Mouse (Mus musculus) kidney, adult 8-10 months (tissue): ENCODE measurements around the gene Ak5.
"Not testable (repeated sequence)": the region's sequence is repeated elsewhere in the genome, so short reads cannot be mapped to it uniquely, and the experiment has no call there.

ENCODE experiments used
- DNase-seq, 2 experiments: peaks; one replicate each; pipeline ENCODE4 v3.0.0; 2022

The Ak5 gene

GRCm38 (mm10) chr3:152620534-152620933 is 47.6 kb downstream of the Ak5 start:
- no peak for DNase-seq

- no peak for DNase-seq
Measured at GRCm38 (mm10) chr3:152620058-152620457, 48.1 kb downstream of the Ak5 start.

GRCm38 (mm10) chr3:152609076-152609475 is 59.1 kb downstream of the Ak5 start:
- peak in 1 of 2 experiments; percentile 5 for DNase-seq

- DNase-seq, result no peak
Measured at GRCm38 (mm10) chr3:152605849-152606248, 62.3 kb downstream of the Ak5 start.

- DNase-seq, result no peak
Measured at GRCm38 (mm10) chr3:152599679-152600078, 68.5 kb downstream of the Ak5 start.

- no peak for DNase-seq
Measured at GRCm38 (mm10) chr3:152596406-152597050, 71.6 kb downstream of the Ak5 start.

- DNase-seq, result no peak
Measured at GRCm38 (mm10) chr3:152592767-152593425, 75.3 kb downstream of the Ak5 start.

GRCm38 (mm10) chr3:152590491-152590890 is 77.7 kb downstream of the Ak5 start:
- DNase-seq, result no peak

GRCm38 (mm10) chr3:152589101-152589500 is 79.1 kb downstream of the Ak5 start:
- not testable (repeated sequence) for DNase-seq

GRCm38 (mm10) chr3:152587007-152587406 is 81.2 kb downstream of the Ak5 start:
- DNase-seq, result no peak

GRCm38 (mm10) chr3:152586191-152586590 is 82.0 kb downstream of the Ak5 start:
- no peak for DNase-seq

- DNase-seq, result no peak
Measured at GRCm38 (mm10) chr3:152585581-152585980, 82.6 kb downstream of the Ak5 start.

GRCm38 (mm10) chr3:152583033-152583432 is 85.1 kb downstream of the Ak5 start:
- no peak for DNase-seq

GRCm38 (mm10) chr3:152581853-152582252 is 86.3 kb downstream of the Ak5 start:
- not testable (repeated sequence) for DNase-seq

GRCm38 (mm10) chr3:152579984-152580591 is 88.1 kb downstream of the Ak5 start:
- no peak for DNase-seq

- no peak for DNase-seq
Measured at GRCm38 (mm10) chr3:152578282-152579228, 89.6 kb downstream of the Ak5 start.

GRCm38 (mm10) chr3:152577763-152578162 is 90.4 kb downstream of the Ak5 start:
- no peak for DNase-seq

- no peak for DNase-seq
Measured at GRCm38 (mm10) chr3:152577273-152577672, 90.9 kb downstream of the Ak5 start.

GRCm38 (mm10) chr3:152569242-152569605 is 98.9 kb downstream of the Ak5 start:
- DNase-seq, result peak; percentile 15 to 23

- DNase-seq, result peak; percentile 11 to 27
Measured at GRCm38 (mm10) chr3:152568455-152569241, 99.5 kb downstream of the Ak5 start.

GRCm38 (mm10) chr3:152564516-152565113 is 103.5 kb downstream of the Ak5 start:
- no peak for DNase-seq

GRCm38 (mm10) chr3:152563833-152564232 is 104.3 kb downstream of the Ak5 start:
- no peak for DNase-seq
